Mouse (Mus musculus): ENCODE results near the gene Gpr155. TPM values are rescaled to one million over a fixed set of nuclear protein-coding genes. Genes with fewer than 3 reads are reported as not detected.

The Gpr155 gene
- polyA plus RNA-seq, 1 experiment, result 1.8 TPM

- H3K9ac ChIP-seq (ENCODE audit: low read depth, poor library complexity, severe bottlenecking), result no peak overlapping the region
- no peaks in the 10 kb centered on the region for H3K4me1 ChIP-seq (ENCODE audit: control insufficient read depth, insufficient read depth, low read length)
- H3K4me3 ChIP-seq (ENCODE audit: low read depth, low read length), result no peak overlapping the region
- no peak overlapping the region for H3K27ac ChIP-seq (ENCODE audit: insufficient read depth, low read length)
- TF ChIP-seq POLR2A (IDR thresholded peaks at IDR 0.05; ENCODE audit: insufficient read depth, low read length) (no peak), EP300 (IDR thresholded peaks at IDR 0.05; ENCODE audit: insufficient read depth, low read depth, low read length) (no peak), CTCF (IDR thresholded peaks at IDR 0.05; ENCODE audit: low read depth, low read length) (no peak)
- no peaks in the 10 kb centered on the region for H3K36me3 ChIP-seq (ENCODE audit: control insufficient read depth, insufficient read depth, low read length, poor library complexity, severe bottlenecking)
- H3K27me3 ChIP-seq (ENCODE audit: control insufficient read depth, insufficient read depth, low read length, poor library complexity, severe bottlenecking), result no peaks in the 10 kb centered on the region
- no peaks in the 10 kb centered on the region for H3K9me3 ChIP-seq (replicated peaks; ENCODE audit: control insufficient read depth, insufficient read depth, low read length, poor library complexity, severe bottlenecking)
Measured at GRCm38 (mm10) chr2:73395516-73395915, 9.1 kb upstream of the Gpr155 start.

DNA sequence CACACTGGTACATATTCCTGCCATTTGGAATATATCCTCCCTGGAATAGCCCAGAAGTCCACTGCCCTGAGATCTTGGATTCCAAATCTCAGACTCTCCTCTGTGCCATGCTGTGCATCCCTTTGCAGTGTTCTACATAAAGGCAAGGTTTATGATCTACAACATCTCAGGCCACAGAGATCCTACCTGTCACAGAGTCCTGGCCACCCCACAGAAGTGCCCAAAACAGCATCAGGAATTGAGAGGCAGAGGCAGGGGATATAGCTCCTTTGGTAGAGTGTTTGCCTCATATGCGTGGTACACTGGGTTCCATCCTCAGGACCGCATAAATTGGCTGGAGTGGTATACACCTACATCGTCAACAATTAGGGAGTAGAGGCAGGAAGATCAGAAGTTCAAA, 8.1 kb upstream of the Gpr155 start:
- H3K4me1 ChIP-seq (ENCODE audit: control insufficient read depth, insufficient read depth, low read length), result no peaks in the 10 kb centered on the region
- H3K9ac ChIP-seq (ENCODE audit: low read depth, poor library complexity, severe bottlenecking), result no peak overlapping the region
- no peak overlapping the region for H3K4me3 ChIP-seq (ENCODE audit: low read depth, low read length)
- H3K9me3 ChIP-seq (replicated peaks; ENCODE audit: control insufficient read depth, insufficient read depth, low read length, poor library complexity, severe bottlenecking), result no peaks in the 10 kb centered on the region
- no peaks in the 10 kb centered on the region for H3K36me3 ChIP-seq (ENCODE audit: control insufficient read depth, insufficient read depth, low read length, poor library complexity, severe bottlenecking)
- no peak overlapping the region for H3K27ac ChIP-seq (ENCODE audit: insufficient read depth, low read length)
- no peak for TF ChIP-seq EP300 (IDR thresholded peaks at IDR 0.05; ENCODE audit: insufficient read depth, low read depth, low read length)
- no peak for TF ChIP-seq CTCF (IDR thresholded peaks at IDR 0.05; ENCODE audit: low read depth, low read length)
- no peak for TF ChIP-seq POLR2A (IDR thresholded peaks at IDR 0.05; ENCODE audit: insufficient read depth, low read length)
- H3K27me3 ChIP-seq (ENCODE audit: control insufficient read depth, insufficient read depth, low read length, poor library complexity, severe bottlenecking), result no peaks in the 10 kb centered on the region

DNA sequence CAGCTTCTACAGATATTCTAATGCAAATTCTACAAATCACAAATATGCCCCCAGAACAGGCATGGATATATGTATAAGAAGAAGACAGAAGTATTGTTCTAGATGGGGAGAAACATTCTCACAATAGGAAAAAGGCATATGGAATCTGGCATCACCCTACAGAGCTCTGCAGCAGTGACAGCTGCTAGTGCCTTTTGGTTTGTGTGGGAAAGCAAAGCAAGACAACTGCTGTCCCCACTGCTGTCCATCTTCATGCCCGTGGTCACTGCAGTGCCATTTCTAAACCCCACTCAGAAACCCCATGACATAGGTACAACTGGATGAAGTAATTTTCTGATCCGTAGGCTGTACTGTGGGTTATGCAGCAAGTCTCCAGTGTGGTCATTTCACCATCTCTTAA, 6.4 kb upstream of the Gpr155 start:
- H3K9me3 ChIP-seq (replicated peaks; ENCODE audit: control insufficient read depth, insufficient read depth, low read length, poor library complexity, severe bottlenecking), result no peaks in the 10 kb centered on the region
- TF ChIP-seq EP300 (IDR thresholded peaks at IDR 0.05; ENCODE audit: insufficient read depth, low read depth, low read length) (no peak), CTCF (IDR thresholded peaks at IDR 0.05; ENCODE audit: low read depth, low read length) (no peak), POLR2A (IDR thresholded peaks at IDR 0.05; ENCODE audit: insufficient read depth, low read length) (no peak)
- no peak overlapping the region for H3K4me3 ChIP-seq (ENCODE audit: low read depth, low read length)
- no peaks in the 10 kb centered on the region for H3K36me3 ChIP-seq (ENCODE audit: control insufficient read depth, insufficient read depth, low read length, poor library complexity, severe bottlenecking)
- no peak overlapping the region for H3K9ac ChIP-seq (ENCODE audit: low read depth, poor library complexity, severe bottlenecking)
- H3K27me3 ChIP-seq (ENCODE audit: control insufficient read depth, insufficient read depth, low read length, poor library complexity, severe bottlenecking), result no peaks in the 10 kb centered on the region; the same call in 1 of the 2 replicates
- H3K27ac ChIP-seq (ENCODE audit: insufficient read depth, low read length), result no peak overlapping the region
- H3K4me1 ChIP-seq (ENCODE audit: control insufficient read depth, insufficient read depth, low read length), result no peaks in the 10 kb centered on the region

- TF ChIP-seq EP300 (IDR thresholded peaks at IDR 0.05; ENCODE audit: insufficient read depth, low read depth, low read length), result no peak
- Histone ChIP-seq H3K9me3 (replicated peaks; ENCODE audit: control insufficient read depth, insufficient read depth, low read length, poor library complexity, severe bottlenecking) (no peaks in the 10 kb centered on the region), H3K27me3 (ENCODE audit: control insufficient read depth, insufficient read depth, low read length, poor library complexity, severe bottlenecking) (no peaks in the 10 kb centered on the region; the same call in 1 of the 2 replicates), H3K36me3 (ENCODE audit: control insufficient read depth, insufficient read depth, low read length, poor library complexity, severe bottlenecking) (no peaks in the 10 kb centered on the region), H3K9ac (ENCODE audit: low read depth, poor library complexity, severe bottlenecking) (no peak overlapping the region), H3K4me1 (ENCODE audit: control insufficient read depth, insufficient read depth, low read length) (no peaks in the 10 kb centered on the region), H3K27ac (ENCODE audit: insufficient read depth, low read length) (no peak overlapping the region), H3K4me3 (ENCODE audit: low read depth, low read length) (no peak overlapping the region)
Measured at GRCm38 (mm10) chr2:73389951-73390350, 3.6 kb upstream of the Gpr155 start.

DNA sequence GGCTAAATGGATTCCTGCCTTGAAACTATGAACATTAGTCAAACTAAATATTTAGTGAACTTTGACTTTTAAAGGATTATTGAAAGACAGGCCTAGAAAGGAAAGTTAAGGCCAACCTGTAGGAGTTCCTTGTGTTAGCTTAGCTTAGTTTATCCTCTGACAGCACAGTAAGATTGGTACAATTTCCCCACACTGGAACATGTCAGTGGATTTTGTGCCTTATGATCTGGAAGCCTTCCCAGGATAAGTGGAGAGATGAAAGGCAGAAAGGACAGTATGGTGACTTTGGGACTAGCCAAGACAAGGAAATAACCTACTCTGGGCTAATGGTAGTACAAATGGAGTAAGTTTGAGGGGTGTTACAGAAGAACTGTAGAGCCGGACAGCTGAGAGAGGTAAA, 1.4 kb upstream of the Gpr155 start:
- H3K4me3 ChIP-seq (ENCODE audit: low read depth, low read length), result no peak overlapping the region

DNA sequence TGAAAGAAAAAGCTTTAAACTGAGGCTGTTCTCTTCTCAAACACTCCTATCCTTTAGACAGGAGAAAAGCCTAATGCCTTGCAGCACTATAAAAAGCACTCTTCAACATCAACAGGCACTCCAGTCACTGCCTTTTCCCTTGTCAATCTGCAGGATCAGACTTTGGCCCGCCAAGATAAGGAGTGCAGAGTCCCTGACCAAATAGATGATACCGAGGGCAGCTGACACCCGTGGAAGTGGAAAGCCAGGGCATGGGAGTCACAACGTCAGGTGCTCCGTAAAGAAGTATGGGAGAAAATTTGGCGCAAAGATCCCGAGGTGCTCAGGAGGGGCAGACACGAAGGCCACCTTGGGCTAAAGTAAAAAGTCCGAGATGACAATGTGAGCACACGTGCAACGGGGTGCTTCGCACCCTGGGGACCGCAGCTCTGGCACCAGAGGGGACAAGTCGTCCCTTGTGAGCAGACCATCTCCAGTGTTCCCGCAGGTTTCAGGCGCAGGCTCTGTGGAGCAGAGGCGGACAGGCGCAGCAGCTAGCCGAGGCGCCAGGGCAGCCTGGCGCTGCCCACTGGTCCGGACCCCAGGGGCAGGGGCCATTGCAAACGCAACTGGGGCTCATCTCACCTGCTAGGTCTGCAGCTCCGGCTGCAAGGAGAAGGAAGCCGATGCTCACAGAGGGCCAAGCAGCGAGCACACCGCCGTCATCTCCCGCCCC, 574 bp downstream of the Gpr155 start:
- Histone ChIP-seq H3K36me3 (ENCODE audit: control insufficient read depth, insufficient read depth, low read length, poor library complexity, severe bottlenecking) (no peaks in the 10 kb centered on the region), H3K27ac (ENCODE audit: insufficient read depth, low read length) (no peak overlapping the region), H3K9ac (ENCODE audit: low read depth, poor library complexity, severe bottlenecking) (no peak overlapping the region), H3K27me3 (ENCODE audit: control insufficient read depth, insufficient read depth, low read length, poor library complexity, severe bottlenecking) (no peaks in the 10 kb centered on the region; the same call in 1 of the 2 replicates), H3K9me3 (replicated peaks; ENCODE audit: control insufficient read depth, insufficient read depth, low read length, poor library complexity, severe bottlenecking) (no peaks in the 10 kb centered on the region), H3K4me1 (ENCODE audit: control insufficient read depth, insufficient read depth, low read length) (no peaks in the 10 kb centered on the region), H3K4me3 (ENCODE audit: low read depth, low read length) (peak overlapping the region; percentile 73)
- no peak for TF ChIP-seq EP300 (IDR thresholded peaks at IDR 0.05; ENCODE audit: insufficient read depth, low read depth, low read length)
- no peak for TF ChIP-seq CTCF (IDR thresholded peaks at IDR 0.05; ENCODE audit: low read depth, low read length)
- TF ChIP-seq POLR2A (IDR thresholded peaks at IDR 0.05; ENCODE audit: insufficient read depth, low read length), result no peak

More for the DNA sequence above, 1.4 kb upstream of the Gpr155 start:
- Histone ChIP-seq H3K27me3 (ENCODE audit: control insufficient read depth, insufficient read depth, low read length, poor library complexity, severe bottlenecking) (no peaks in the 10 kb centered on the region; the same call in 1 of the 2 replicates), H3K9me3 (replicated peaks; ENCODE audit: control insufficient read depth, insufficient read depth, low read length, poor library complexity, severe bottlenecking) (no peaks in the 10 kb centered on the region), H3K36me3 (ENCODE audit: control insufficient read depth, insufficient read depth, low read length, poor library complexity, severe bottlenecking) (no peaks in the 10 kb centered on the region), H3K9ac (ENCODE audit: low read depth, poor library complexity, severe bottlenecking) (no peak overlapping the region), H3K4me1 (ENCODE audit: control insufficient read depth, insufficient read depth, low read length) (no peaks in the 10 kb centered on the region), H3K27ac (ENCODE audit: insufficient read depth, low read length) (no peak overlapping the region)
- no peak for TF ChIP-seq EP300 (IDR thresholded peaks at IDR 0.05; ENCODE audit: insufficient read depth, low read depth, low read length)
- TF ChIP-seq CTCF (IDR thresholded peaks at IDR 0.05; ENCODE audit: low read depth, low read length), result no peak
- TF ChIP-seq POLR2A (IDR thresholded peaks at IDR 0.05; ENCODE audit: insufficient read depth, low read length), result no peak

Measured in ES-Bruce4 (cell line).